Mouse (Mus musculus) MEL (cell line): Measurements from ENCODE around the gene March10. TPM values are rescaled to one million over a fixed set of nuclear protein-coding genes. Genes with fewer than 3 reads are reported as not detected.
A peak's percentile ranks its signal among the peaks of the same experiment; 100 is the strongest.

Source experiments
- DNase-seq: peaks from one replicate; pipeline ENCODE4 v3.0.0; 2011; ENCODE audit warnings: low read depth, low spot score
- H3K27ac ChIP-seq: 2 replicates; pipeline ENCODE4 v1.5.1; 2012; ENCODE audit warnings: low read depth, mild to moderate bottlenecking, control low read depth, low read length, moderate library complexity; ENCODE audit not compliant: control insufficient read depth
- H3K27me3 ChIP-seq, 2 experiments: fragments of 150-350 bp in 1 of 2; sonication (generic) in 1 of 2; 2 replicates each; pipeline ENCODE4 v1.6.1; 2012; ENCODE audit warnings: low read length in 2 of 2, mild to moderate bottlenecking in 2 of 2, improper control_type of control experiment in 1 of 2, moderate library complexity in 1 of 2; ENCODE audit not compliant: insufficient read depth in 2 of 2, control insufficient read depth in 1 of 2
- H3K36me3 ChIP-seq, 2 experiments: 2 replicates each; pipeline ENCODE4 v1.6.1; 2012 to 2014; ENCODE audit warnings: low read length in 2 of 2, improper control_type of control experiment in 1 of 2, inconsistent platforms in 1 of 2, mild to moderate bottlenecking in 1 of 2; ENCODE audit not compliant: insufficient read depth in 2 of 2, control insufficient read depth in 1 of 2
- H3K4me1 ChIP-seq, 2 experiments: fragments of 150-350 bp in 1 of 2; sonication (generic) in 1 of 2; 2 replicates each; pipeline ENCODE4 v1.6.1; 2012; ENCODE audit warnings: low read length in 2 of 2, improper control_type of control experiment in 1 of 2, mild to moderate bottlenecking in 1 of 2; ENCODE audit not compliant: insufficient read depth in 2 of 2, control insufficient read depth in 1 of 2
- H3K4me3 ChIP-seq, 2 experiments: fragments of 150-350 bp in 1 of 2; sonication (generic) in 1 of 2; 2 replicates each; pipeline ENCODE4 v1.5.1; 2012; ENCODE audit warnings: low read depth in 2 of 2, low read length in 2 of 2, mild to moderate bottlenecking in 2 of 2, moderate library complexity in 2 of 2, control low read depth in 1 of 2, improper control_type of control experiment in 1 of 2; ENCODE audit not compliant: control insufficient read depth in 1 of 2, insufficient read depth in 1 of 2
- H3K79me2 ChIP-seq: 2 replicates; pipeline ENCODE4 v1.6.1; 2012; ENCODE audit warnings: mild to moderate bottlenecking, low read length, moderate library complexity; ENCODE audit not compliant: control insufficient read depth, poor library complexity, insufficient read depth
- H3K9ac ChIP-seq: 2 replicates; pipeline ENCODE4 v1.6.1; 2012; ENCODE audit warnings: low read depth, mild to moderate bottlenecking, control low read depth, low read length, moderate library complexity; ENCODE audit not compliant: control insufficient read depth, poor library complexity, severe bottlenecking
- H3K9me3 ChIP-seq: fragments of 150-350 bp; sonication (generic); replicated peaks from 2 replicates; pipeline ENCODE4 v1.6.1; 2012; ENCODE audit warnings: mild to moderate bottlenecking, low read length, improper control_type of control experiment, moderate library complexity; ENCODE audit not compliant: insufficient read depth
- CHD1 ChIP-seq: IDR thresholded peaks from 2 replicates; pipeline ENCODE4 v1.6.1; 2012; ENCODE audit warnings: low read depth, mild to moderate bottlenecking, inconsistent platforms, low read length, improper control_type of control experiment
- E2F4 ChIP-seq: IDR thresholded peaks from 2 replicates; pipeline ENCODE4 v1.6.1; 2011; ENCODE audit warnings: low read depth, low read length, improper control_type of control experiment, borderline replicate concordance
- ELF1 ChIP-seq: IDR thresholded peaks from 2 replicates; pipeline ENCODE4 v1.6.1; 2014; ENCODE audit warnings: low read depth, mild to moderate bottlenecking, inconsistent platforms, low read length, improper control_type of control experiment, moderate library complexity
- EP300 ChIP-seq, 2 experiments: IDR thresholded peaks; 2 replicates each; pipeline ENCODE4 v1.6.1; 2011; ENCODE audit warnings: improper control_type of control experiment in 2 of 2, low read length in 2 of 2, low read depth in 1 of 2, mild to moderate bottlenecking in 1 of 2
- ETS1 ChIP-seq: IDR thresholded peaks from 2 replicates; pipeline ENCODE4 v1.6.1; 2012; ENCODE audit warnings: low read depth, mild to moderate bottlenecking, inconsistent platforms, low read length, improper control_type of control experiment, moderate library complexity
- GABPA ChIP-seq: IDR thresholded peaks from 2 replicates; pipeline ENCODE4 v1.6.1; 2012; ENCODE audit warnings: low read depth, mild to moderate bottlenecking, inconsistent platforms, low read length, improper control_type of control experiment, moderate library complexity
- GATA1 ChIP-seq: IDR thresholded peaks from 2 replicates; pipeline ENCODE4 v1.6.1; 2011; ENCODE audit warnings: low read depth, low read length, improper control_type of control experiment
- KAT2A ChIP-seq: conservative IDR thresholded peaks from 2 replicates; pipeline ENCODE4 v1.6.1; 2012; ENCODE audit warnings: low read depth, low read length, improper control_type of control experiment, inconsistent platforms
- MAX ChIP-seq: IDR thresholded peaks from 2 replicates; pipeline ENCODE4 v1.6.1; 2011; ENCODE audit warnings: low read length, improper control_type of control experiment
- MAZ ChIP-seq: IDR thresholded peaks from 2 replicates; pipeline ENCODE4 v1.6.1; 2012; ENCODE audit warnings: low read depth, mild to moderate bottlenecking, inconsistent platforms, low read length, improper control_type of control experiment
- MYB ChIP-seq: IDR thresholded peaks from 2 replicates; pipeline ENCODE4 v1.6.1; 2011; ENCODE audit warnings: mild to moderate bottlenecking, low read depth, low read length, improper control_type of control experiment
- MYC ChIP-seq: IDR thresholded peaks from 2 replicates; pipeline ENCODE4 v1.6.1; 2011; ENCODE audit warnings: low read depth, mild to moderate bottlenecking, low read length, improper control_type of control experiment, moderate library complexity
- NELFE ChIP-seq: IDR thresholded peaks from 2 replicates; pipeline ENCODE4 v1.6.1; 2011; ENCODE audit warnings: low read depth, low read length, improper control_type of control experiment
- POLR2AphosphoS5 ChIP-seq: IDR thresholded peaks from 2 replicates; pipeline ENCODE4 v1.6.1; 2012; ENCODE audit warnings: low read depth, borderline replicate concordance, mild to moderate bottlenecking, inconsistent platforms, low read length, moderate library complexity, mixed read lengths
- TCF12 ChIP-seq: IDR thresholded peaks from 2 replicates; pipeline ENCODE4 v1.6.1; 2014; ENCODE audit warnings: low read depth, mild to moderate bottlenecking, inconsistent platforms, low read length, improper control_type of control experiment, moderate library complexity
- polyA plus RNA-seq, 2 experiments: library from polyadenylated mRNA; stranded (reverse) in 1 of 2; unstranded in 1 of 2; fragments of >175 nt in 1 of 2; fragments of >200 nt in 1 of 2; gene quantifications; 2 replicates each; pipeline versions ENCODE4 v1.2.1 to v1.2.4; 2012; ENCODE audit warnings: low replicate concordance in 2 of 2, low read depth in 1 of 2; ENCODE audit not compliant: insufficient read length in 2 of 2, insufficient read depth in 1 of 2, missing spikeins in 1 of 2
- total RNA-seq: library from RNA; depleted of rRNA; stranded (reverse); fragments of 300-350 nt; gene quantifications from 2 replicates; pipeline ENCODE4 v1.2.3, GENCODE M21; 2012

The March10 gene
- total and polyA plus RNA-seq, 3 experiments: not detected

DNA sequence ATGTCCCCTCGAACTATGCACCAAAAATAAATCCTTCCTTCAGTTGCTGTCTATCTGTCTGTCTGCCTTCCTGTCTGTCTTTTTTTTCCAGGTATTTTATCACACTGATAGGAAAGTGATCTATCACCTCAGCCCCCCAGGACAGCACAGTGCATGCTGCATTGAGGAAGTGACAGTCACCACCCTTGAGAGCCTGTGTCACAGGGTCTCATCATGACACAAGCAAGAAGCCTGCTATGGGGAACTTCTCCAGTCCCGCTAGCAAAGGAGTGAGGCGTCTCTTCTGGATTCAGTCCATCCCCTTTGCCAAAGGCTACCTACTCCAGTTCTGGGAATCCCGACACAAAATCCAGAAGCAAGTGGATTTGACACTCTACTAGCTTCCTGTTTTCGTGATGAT, 87.7 kb downstream of the March10 start:
- DNase-seq: peak; percentile 63
- Histone ChIP-seq H3K9me3 (no peaks in the 10 kb centered on the region), H3K27me3 (no peaks in the 10 kb centered on the region; a peak in 1 of 4 replicates), H3K36me3 (peaks cover 0 to 21% of the 10 kb centered on the region in 2 experiments; a peak in 2 of 4 replicates), H3K79me2 (no peaks in the 10 kb centered on the region), H3K27ac (no peak overlapping the region), H3K9ac (no peak overlapping the region), H3K4me1 (peaks cover 11 to 33% of the 10 kb centered on the region in 2 experiments), H3K4me3 (no peak overlapping the region)
- TF ChIP-seq CHD1 (no peak), TCF12 (0 out of 2 replicates have a peak, but pooled peaks have one; percentile 22), POLR2AphosphoS5 (no peak), GABPA (no peak), E2F4 (no peak), MYC (peak; percentile 17; the same call in 1 of the 2 replicates), ETS1 (no peak), GATA1 (no peak), KAT2A (no peak), ELF1 (no peak), MAZ (no peak; the same call in 1 of the 2 replicates), MAX (peak; percentile 25; the same call in 1 of the 2 replicates), EP300 (IDR thresholded peaks at IDR 0.05; ENCODE audit: low read depth in 1 of 2, low read length in 2 of 2) (peak in 1 of 2 experiments; percentile 27; a peak in 2 of 4 replicates), NELFE (no peak)

DNA sequence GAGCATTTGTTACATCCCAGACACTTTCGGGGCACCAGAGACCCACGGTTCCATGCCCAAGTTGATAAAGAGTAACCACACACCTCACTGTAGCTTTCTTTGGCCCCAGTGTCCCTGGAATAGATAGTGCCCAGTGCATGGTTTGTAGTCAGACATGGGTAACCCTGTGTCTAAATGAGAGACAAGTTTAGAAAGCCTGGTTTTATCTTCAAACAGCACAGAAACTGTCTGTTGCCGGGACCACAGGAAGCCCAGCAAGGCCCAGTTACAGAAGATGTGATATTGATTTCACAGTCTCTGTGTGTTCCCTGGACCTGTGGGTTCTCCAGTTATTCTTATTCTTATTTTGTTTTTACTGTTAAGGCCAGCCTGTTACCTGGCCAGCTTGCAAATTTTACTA, 89.4 kb downstream of the March10 start:
- H3K4me3 ChIP-seq: no peak overlapping the region
- H3K9ac ChIP-seq: no peak overlapping the region
- peaks cover 11 to 35% of the 10 kb centered on the region in 2 experiments for H3K4me1 ChIP-seq
- H3K79me2 ChIP-seq: no peaks in the 10 kb centered on the region
- no peaks in the 10 kb centered on the region for H3K9me3 ChIP-seq
- peaks cover 0 to 21% of the 10 kb centered on the region in 2 experiments; a peak in 2 of 4 replicates for H3K36me3 ChIP-seq
- H3K27me3 ChIP-seq: no peaks in the 10 kb centered on the region; a peak in 1 of 4 replicates
- no peak overlapping the region for H3K27ac ChIP-seq
- 0 out of 2 replicates have a peak, but pooled peaks have one; percentile 21 for TF ChIP-seq MYB
- TF ChIP-seq TCF12: peak; percentile 60; the same call in 1 of the 2 replicates
- TF ChIP-seq NELFE: no peak
- TF ChIP-seq MAX: no peak
- peak; percentile 54 to 65; a peak in 3 of 4 replicates for TF ChIP-seq EP300 (IDR thresholded peaks at IDR 0.05; ENCODE audit: low read depth in 1 of 2, low read length in 2 of 2)
- TF ChIP-seq GATA1: 0 out of 2 replicates have a peak, but pooled peaks have one; percentile 9
- peak; percentile 33 for DNase-seq
